Mouse (Mus musculus) intestine, embryonic 15.5 days (tissue): ENCODE results near the gene Olfr875. TPM values are rescaled to one million over a fixed set of nuclear protein-coding genes. Genes with fewer than 3 reads are reported as not detected.

Experiments
- ATAC-seq: fragments of 200-750 bp; cut with Nextera tagmentation; 2 replicates; pipeline ENCODE4 v1.8.0; 2017; ENCODE audit warnings: moderate TSS enrichment, moderate library complexity
- H3K27ac ChIP-seq: fragments of 300-500 bp; sonication (generic); 2 replicates; pipeline ENCODE4 v1.5.1; 2015; ENCODE audit warnings: mild to moderate bottlenecking, inconsistent platforms
- H3K27me3 ChIP-seq: fragments of 300-500 bp; sonication (generic); replicated peaks from 2 replicates; pipeline ENCODE4 v1.6.1; 2015; ENCODE audit warnings: inconsistent platforms
- H3K36me3 ChIP-seq: fragments of 300-500 bp; sonication (generic); 2 replicates; pipeline ENCODE4 v1.6.1; 2015; ENCODE audit warnings: inconsistent platforms
- H3K4me1 ChIP-seq: fragments of 300-500 bp; sonication (generic); replicated peaks from 2 replicates; pipeline ENCODE4 v1.6.1; 2015; ENCODE audit warnings: inconsistent platforms
- H3K4me2 ChIP-seq: fragments of 300-500 bp; sonication (generic); replicated peaks from 2 replicates; pipeline ENCODE4 v1.6.1; 2015; ENCODE audit warnings: mild to moderate bottlenecking, inconsistent platforms
- H3K4me3 ChIP-seq: fragments of 300-500 bp; sonication (generic); replicated peaks from 2 replicates; pipeline ENCODE4 v1.5.1; 2015; ENCODE audit warnings: inconsistent platforms
- H3K9ac ChIP-seq: fragments of 300-500 bp; sonication (generic); 2 replicates; pipeline ENCODE4 v1.6.1; 2015; ENCODE audit warnings: inconsistent platforms
- H3K9me3 ChIP-seq: fragments of 300-500 bp; sonication (generic); 2 replicates; pipeline ENCODE4 v1.6.1; 2016; ENCODE audit warnings: inconsistent platforms
- WGBS: fragments of 180-500 bp; shearing (Covaris S2); methylation state at CpG from one replicate; pipeline ENCODE4 v1.1.7; 2015; 5-methylcytosine and 5-hydroxymethylcytosine counted together
- polyA plus RNA-seq: library from polyadenylated mRNA; unstranded; fragments of >200 nt; fragmentation: Nextera tagmentation; extraction: Ambion mirVana; gene quantifications from 2 replicates; pipeline ENCODE4 v1.2.1, GENCODE M21; 2015

The Olfr875 gene
- polyA plus RNA-seq, 1 experiment from 2014 or later = not detected

- WGBS = 88% methylated on average over 4 of the region's 4 CpGs
- no peaks in the 10 kb centered on the region for H3K4me1 ChIP-seq
- no peak for ATAC-seq
- no peak overlapping the region for H3K9ac ChIP-seq
- no peak overlapping the region for H3K4me3 ChIP-seq
- no peaks in the 10 kb centered on the region for H3K36me3 ChIP-seq
- H3K4me2 ChIP-seq = no peak overlapping the region
- no peaks in the 10 kb centered on the region for H3K9me3 ChIP-seq
- H3K27me3 ChIP-seq = no peaks in the 10 kb centered on the region
- H3K27ac ChIP-seq = no peak overlapping the region
These were observed 30.4 kb downstream of the Olfr875 start for GRCm38 (mm10) chr9:37802055-37802454.

- no peak within 1 kb of the TSS for H3K9ac ChIP-seq
- H3K4me3 ChIP-seq = no peak within 1 kb of the TSS
- H3K9me3 ChIP-seq = no peaks in the 10 kb centered on the region
- no peaks in the 10 kb centered on the region for H3K4me1 ChIP-seq
- no peak for ATAC-seq
- H3K4me2 ChIP-seq = no peak within 1 kb of the TSS
- no peak within 1 kb of the TSS for H3K27ac ChIP-seq
- H3K36me3 ChIP-seq = no peaks in the 10 kb centered on the region
- no peaks in the 10 kb centered on the region for H3K27me3 ChIP-seq
These were observed 31.1 kb downstream of the Olfr875 start, which contains the start of gene Olfr876 for GRCm38 (mm10) chr9:37802731-37803130. TSS of gene Olfr876 (plus strand) at chr9:37803031.

DNA sequence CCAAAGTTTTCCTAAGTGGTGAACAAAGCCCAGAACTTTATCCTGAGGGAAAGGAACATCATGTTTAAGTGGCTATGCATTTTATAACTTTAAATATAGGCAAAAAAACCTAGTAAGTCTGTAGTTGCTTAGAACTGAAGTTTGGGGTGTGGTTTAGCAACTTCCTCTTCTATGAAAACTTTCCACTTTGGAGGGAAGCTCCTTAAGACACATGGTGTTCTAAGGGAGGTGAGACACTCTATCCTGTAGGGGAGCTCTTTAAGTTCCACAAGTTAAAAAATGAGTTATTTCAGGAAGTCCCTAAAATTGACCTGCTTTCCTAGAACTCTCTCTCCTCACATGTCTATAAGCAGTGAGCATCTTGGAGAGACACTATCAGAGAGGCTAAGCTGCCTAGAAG, 35.6 kb downstream of the Olfr875 start:
- Histone ChIP-seq H3K36me3 (no peaks in the 10 kb centered on the region), H3K9me3 (no peaks in the 10 kb centered on the region), H3K9ac (no peak overlapping the region), H3K4me3 (no peak overlapping the region), H3K4me2 (no peak overlapping the region), H3K27ac (no peak overlapping the region), H3K27me3 (no peaks in the 10 kb centered on the region), H3K4me1 (no peaks in the 10 kb centered on the region)
- no peak for ATAC-seq

GRCm38 (mm10) chr9:37808456-37808855, 36.8 kb downstream of the Olfr875 start:
- no peak overlapping the region for H3K4me3 ChIP-seq
- no peak overlapping the region for H3K9ac ChIP-seq
- H3K36me3 ChIP-seq = no peaks in the 10 kb centered on the region
- H3K27ac ChIP-seq = no peak overlapping the region
- no peaks in the 10 kb centered on the region for H3K4me1 ChIP-seq
- no peak for ATAC-seq
- 86% methylated on average over 3 of the region's 3 CpGs for WGBS
- H3K4me2 ChIP-seq = no peak overlapping the region
- H3K27me3 ChIP-seq = no peaks in the 10 kb centered on the region
- no peaks in the 10 kb centered on the region for H3K9me3 ChIP-seq

DNA sequence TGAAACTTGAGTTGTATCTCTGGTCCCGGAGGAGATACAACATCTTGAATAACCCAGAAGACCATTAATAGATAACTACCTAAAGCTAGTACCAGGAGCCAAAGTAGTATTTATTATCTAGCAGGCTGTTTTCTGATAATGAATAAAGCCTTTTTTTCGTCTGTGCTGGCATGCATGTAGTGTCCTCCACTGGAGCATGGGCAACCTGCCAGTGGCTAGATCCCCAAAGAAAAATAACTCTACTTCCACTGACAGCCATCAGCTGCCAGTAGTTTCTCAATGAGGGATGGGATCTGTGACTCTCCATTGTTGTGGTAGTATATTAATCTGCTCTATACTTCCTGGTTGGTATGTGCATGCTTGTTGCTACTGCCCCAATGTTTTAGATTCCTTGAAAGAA, 37.3 kb downstream of the Olfr875 start:
- 76% methylated on average over 2 of the region's 2 CpGs for WGBS
- ATAC-seq = no peak
- H3K9me3 ChIP-seq = no peaks in the 10 kb centered on the region
- no peak overlapping the region for H3K9ac ChIP-seq
- no peak overlapping the region for H3K27ac ChIP-seq
- no peaks in the 10 kb centered on the region for H3K36me3 ChIP-seq
- no peaks in the 10 kb centered on the region for H3K27me3 ChIP-seq
- H3K4me3 ChIP-seq = no peak overlapping the region
- H3K4me2 ChIP-seq = no peak overlapping the region
- H3K4me1 ChIP-seq = no peaks in the 10 kb centered on the region

GRCm38 (mm10) chr9:37814696-37815095, 43.0 kb downstream of the Olfr875 start:
- H3K9me3 ChIP-seq = no peaks in the 10 kb centered on the region
- no peaks in the 10 kb centered on the region for H3K27me3 ChIP-seq
- no peaks in the 10 kb centered on the region for H3K4me1 ChIP-seq
- H3K4me3 ChIP-seq = no peak overlapping the region
- no peaks in the 10 kb centered on the region for H3K36me3 ChIP-seq
- H3K4me2 ChIP-seq = no peak overlapping the region
- H3K27ac ChIP-seq = no peak overlapping the region
- no peak overlapping the region for H3K9ac ChIP-seq
- ATAC-seq = no peak
- WGBS = 74% methylated on average over 3 of the region's 3 CpGs

Other genes starting within 250 kb of the Olfr875 start
- gene Esam, start 243.8 kb upstream of the Olfr875 start, polyA plus RNA-seq = 47.4 and 49.0 TPM in 2 replicates
- gene Vsig2, start 232.6 kb upstream of the Olfr875 start, polyA plus RNA-seq = 2.6 and 3.0 TPM in 2 replicates
- gene Nrgn, start 219.0 kb upstream of the Olfr875 start, polyA plus RNA-seq = 2.9 and 3.7 TPM in 2 replicates
- 13.9 and 14.5 TPM in 2 replicates for gene Siae, start 216.2 kb upstream of the Olfr875 start, polyA plus RNA-seq
- 3.7 and 3.8 TPM in 2 replicates for gene Spa17, start 158.1 kb upstream of the Olfr875 start, polyA plus RNA-seq
- 162 and 171 TPM in 2 replicates for gene Tbrg1, start 114.5 kb upstream of the Olfr875 start, polyA plus RNA-seq
- not detected in 2 replicates for gene Panx3, start 102.6 kb upstream of the Olfr875 start, polyA plus RNA-seq
- gene Olfr160, start 55.6 kb upstream of the Olfr875 start, polyA plus RNA-seq = not detected in 2 replicates
- not detected in 2 replicates for gene Olfr874, start 26.8 kb upstream of the Olfr875 start, polyA plus RNA-seq
- gene Olfr876, start 31.2 kb downstream of the Olfr875 start, polyA plus RNA-seq = not detected in 2 replicates
- not detected in 2 replicates for gene Olfr877, start 82.4 kb downstream of the Olfr875 start, polyA plus RNA-seq
- not detected in 2 replicates for gene Olfr145, start 124.9 kb downstream of the Olfr875 start, polyA plus RNA-seq
- not detected in 2 replicates for gene Olfr878, start 146.0 kb downstream of the Olfr875 start, polyA plus RNA-seq
- gene Olfr881, start 220.0 kb downstream of the Olfr875 start, polyA plus RNA-seq = not detected in 2 replicates